Mouse (Mus musculus): ENCODE results near the gene Alyref. TPM values are rescaled to one million over a fixed set of nuclear protein-coding genes. Genes with fewer than 3 reads are reported as not detected.

Gene Alyref
- total RNA-seq, 1 experiment, result 397 TPM

DNA sequence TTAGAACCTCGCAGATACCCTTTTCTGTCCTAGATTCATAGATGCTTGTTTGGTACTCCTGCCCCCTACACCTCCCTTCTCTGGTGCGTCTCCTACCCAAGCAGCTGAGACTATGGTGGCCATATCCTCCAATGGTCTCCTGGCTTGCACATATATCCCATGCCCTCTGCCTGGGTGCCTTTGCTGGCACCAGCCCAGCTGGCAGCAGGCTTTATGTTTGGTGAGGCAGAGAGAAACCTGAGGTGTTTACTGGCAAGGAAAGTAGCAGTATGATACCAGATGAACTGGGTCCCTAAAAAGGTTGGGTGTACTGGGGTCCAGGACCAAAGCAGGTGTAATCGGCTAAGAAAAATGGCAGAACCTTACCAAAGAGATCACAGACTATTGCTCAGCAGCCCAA lies 52.2 kb downstream of the Alyref start:
- DNase-seq (ENCODE audit: low read depth, low spot score), result no peak
- Histone ChIP-seq H3K9ac (ENCODE audit: insufficient read depth, low read depth, low read length, poor library complexity, severe bottlenecking) (no peak overlapping the region), H3K36me3 (ENCODE audit: control insufficient read depth, insufficient read depth, low read length, poor library complexity, severe bottlenecking) (peaks cover 5% of the 10 kb centered on the region; the same call in 1 of the 2 replicates), H3K27ac (ENCODE audit: insufficient read depth, low read depth, low read length, poor library complexity, severe bottlenecking) (no peak overlapping the region), H3K9me3 (ENCODE audit: control insufficient read depth, insufficient read depth, low read depth, low read length) (no peaks in the 10 kb centered on the region), H3K4me3 (ENCODE audit: insufficient read depth in 1 of 2, low read depth in 1 of 2, low read length in 2 of 2, poor library complexity in 1 of 2, severe bottlenecking in 1 of 2) (no peak overlapping the region), H3K4me1 (ENCODE audit: control insufficient read depth in 2 of 2, insufficient read depth in 2 of 2, low read length in 2 of 2, poor library complexity in 1 of 2) (peaks cover 0 to 9% of the 10 kb centered on the region in 2 experiments; a peak in 3 of 4 replicates)
- TF ChIP-seq CHD2 (IDR thresholded peaks at IDR 0.05; ENCODE audit: low read depth, low read length) (no peak), ZC3H11A (IDR thresholded peaks at IDR 0.05; ENCODE audit: borderline replicate concordance, low read depth, low read length) (no peak), HCFC1 (IDR thresholded peaks at IDR 0.05; ENCODE audit: borderline replicate concordance, insufficient read depth, low read length) (no peak), MAFK (IDR thresholded peaks at IDR 0.05; ENCODE audit: insufficient read depth, low read depth, low read length) (no peak), ZNF384 (IDR thresholded peaks at IDR 0.05; ENCODE audit: low read depth, low read length) (no peak)
- in situ Hi-C loops (cut with MboI; ENCODE audit: low sequenced_read_pairs in 2 of 2, unreplicated experiment in 2 of 2), result no loop called here

DNA sequence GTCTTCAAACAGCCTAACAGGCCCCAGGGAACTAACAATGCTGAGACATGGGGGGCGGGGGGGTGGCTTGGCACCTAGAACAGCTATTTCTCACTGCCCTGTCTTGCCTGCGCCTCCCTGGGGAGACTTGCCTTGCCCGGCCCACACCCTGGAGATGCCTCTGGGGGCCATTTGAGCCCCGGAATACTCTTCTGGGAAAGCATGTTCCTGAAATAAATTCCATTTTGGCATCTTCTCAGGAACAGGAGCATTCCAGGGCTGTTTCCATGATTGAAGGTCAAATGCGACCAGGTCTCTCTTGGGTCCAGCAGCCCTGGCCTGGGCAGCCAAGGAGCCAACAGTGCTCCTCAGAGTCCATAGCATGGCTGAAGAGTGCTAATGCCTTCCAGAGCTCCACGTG lies 55.8 kb downstream of the Alyref start:
- in situ Hi-C loops (cut with MboI; ENCODE audit: low sequenced_read_pairs in 2 of 2, unreplicated experiment in 2 of 2), result no loop called here
- Histone ChIP-seq H3K4me3 (ENCODE audit: insufficient read depth in 1 of 2, low read depth in 1 of 2, low read length in 2 of 2, poor library complexity in 1 of 2, severe bottlenecking in 1 of 2) (no peak overlapping the region), H3K9ac (ENCODE audit: insufficient read depth, low read depth, low read length, poor library complexity, severe bottlenecking) (no peak overlapping the region), H3K9me3 (ENCODE audit: control insufficient read depth, insufficient read depth, low read depth, low read length) (no peaks in the 10 kb centered on the region), H3K4me1 (ENCODE audit: control insufficient read depth in 2 of 2, insufficient read depth in 2 of 2, low read length in 2 of 2, poor library complexity in 1 of 2) (peaks cover 0 to 15% of the 10 kb centered on the region in 2 experiments; a peak in 1 of 4 replicates), H3K36me3 (ENCODE audit: control insufficient read depth, insufficient read depth, low read length, poor library complexity, severe bottlenecking) (peaks cover 5% of the 10 kb centered on the region; the same call in 1 of the 2 replicates), H3K27ac (ENCODE audit: insufficient read depth, low read depth, low read length, poor library complexity, severe bottlenecking) (no peak overlapping the region)
- DNase-seq (ENCODE audit: low read depth, low spot score), result no peak
- no peak for TF ChIP-seq CHD2 (IDR thresholded peaks at IDR 0.05; ENCODE audit: low read depth, low read length)

Other genes starting within 250 kb of the Alyref start
- 1,716 and 2,367 TPM in 2 replicates for gene Actg1, start 249.8 kb downstream of the Alyref start, total RNA-seq (2012; rRNA removed)
- gene Fscn2, start 236.8 kb downstream of the Alyref start, total RNA-seq (2012; rRNA removed), result 0.31 and 0.42 TPM in 2 replicates
- 27.2 and 30.0 TPM in 2 replicates for gene Faap100, start 219.6 kb downstream of the Alyref start, total RNA-seq (2012; rRNA removed)
- 35.6 and 57.7 TPM in 2 replicates for gene Nploc4, start 160.7 kb downstream of the Alyref start, total RNA-seq (2012; rRNA removed)
- not detected in 2 replicates for gene Tspan10, start 155.7 kb downstream of the Alyref start, total RNA-seq (2012; rRNA removed)
- gene Pde6g, start 144.9 kb downstream of the Alyref start, total RNA-seq (2012; rRNA removed), result not detected in 2 replicates
- gene Oxld1, start 140.3 kb downstream of the Alyref start, total RNA-seq (2012; rRNA removed), result 2.9 and 4.1 TPM in 2 replicates
- 24.6 and 27.4 TPM in 2 replicates for gene Ccdc137, start 140.2 kb downstream of the Alyref start, total RNA-seq (2012; rRNA removed)
- 15.3 and 21.2 TPM in 2 replicates for gene Arl16, start 130.8 kb downstream of the Alyref start, total RNA-seq (2012; rRNA removed)
- gene Mrpl12, start 113.8 kb downstream of the Alyref start, total RNA-seq (2012; rRNA removed), result 100 and 136 TPM in 2 replicates
- gene Slc25a10, start 106.5 kb downstream of the Alyref start, total RNA-seq (2012; rRNA removed), result 30.2 and 35.0 TPM in 2 replicates
- gene Gcgr, start 67.7 kb downstream of the Alyref start, total RNA-seq (2012; rRNA removed), result 0.40 and 0.53 TPM in 2 replicates
- gene Mcrip1, start 48.6 kb downstream of the Alyref start, total RNA-seq (2012; rRNA removed), result 18.9 and 20.2 TPM in 2 replicates
- not detected in 2 replicates for gene Ppp1r27, start 47.2 kb downstream of the Alyref start, total RNA-seq (2012; rRNA removed)
- 904 and 977 TPM in 2 replicates for gene P4hb, start 25.1 kb downstream of the Alyref start, total RNA-seq (2012; rRNA removed)
- 161 and 253 TPM in 2 replicates for gene Arhgdia, start 16.7 kb downstream of the Alyref start, total RNA-seq (2012; rRNA removed)
- 87.4 and 98.4 TPM in 2 replicates for gene Anapc11, start 56 bp upstream of the Alyref start, total RNA-seq (2012; rRNA removed)
- 0.69 and 0.94 TPM in 2 replicates for gene Npb, start 10.1 kb upstream of the Alyref start, total RNA-seq (2012; rRNA removed)
- gene Pcyt2, start 19.6 kb upstream of the Alyref start, total RNA-seq (2012; rRNA removed), result 88.6 and 188 TPM in 2 replicates
- gene Sirt7, start 26.9 kb upstream of the Alyref start, total RNA-seq (2012; rRNA removed), result 29.4 and 33.2 TPM in 2 replicates
- 42.6 and 48.4 TPM in 2 replicates for gene Mafg, start 35.2 kb upstream of the Alyref start, total RNA-seq (2012; rRNA removed)
- 19.0 and 19.6 TPM in 2 replicates for gene Pycr1, start 45.4 kb upstream of the Alyref start, total RNA-seq (2012; rRNA removed)
- 0.63 TPM in 1 of 2 replicates, not detected in the other for gene Myadml2, start 49.8 kb upstream of the Alyref start, total RNA-seq (2012; rRNA removed)
- 47.8 and 196 TPM in 2 replicates for gene Notum, start 62.8 kb upstream of the Alyref start, total RNA-seq (2012; rRNA removed)
- 85.2 and 144 TPM in 2 replicates for gene Aspscr1, start 74.6 kb upstream of the Alyref start, total RNA-seq (2012; rRNA removed)
- gene Cenpx, start 115.4 kb upstream of the Alyref start, total RNA-seq (2012; rRNA removed), result 53.9 TPM in 2 replicates
- 30.3 and 65.0 TPM in 2 replicates for gene Lrrc45, start 115.6 kb upstream of the Alyref start, total RNA-seq (2012; rRNA removed)
- 20.1 and 34.3 TPM in 2 replicates for gene Rac3, start 123.1 kb upstream of the Alyref start, total RNA-seq (2012; rRNA removed)
- gene Dcxr, start 128.9 kb upstream of the Alyref start, total RNA-seq (2012; rRNA removed), result 43.6 and 66.6 TPM in 2 replicates
- not detected in 2 replicates for gene Cbr2, start 133.7 kb upstream of the Alyref start, total RNA-seq (2012; rRNA removed)
- gene Hmga1b, start 164.4 kb upstream of the Alyref start, total RNA-seq (2012; rRNA removed), result 184 and 244 TPM in 2 replicates
- 18.8 and 28.6 TPM in 2 replicates for gene Rfng, start 185.8 kb upstream of the Alyref start, total RNA-seq (2012; rRNA removed)
- gene Gps1, start 185.9 kb upstream of the Alyref start, total RNA-seq (2012; rRNA removed), result 289 and 378 TPM in 2 replicates
- gene Dus1l, start 198.0 kb upstream of the Alyref start, total RNA-seq (2012; rRNA removed), result 101 and 124 TPM in 2 replicates
- 210 and 251 TPM in 2 replicates for gene Fasn, start 226.2 kb upstream of the Alyref start, total RNA-seq (2012; rRNA removed)

All from ES-E14 (cell line).